Mouse (Mus musculus) lung, embryonic 14.5 days (tissue): ENCODE measurements at regions not wholly inside any gene's neighbourhood (a gene's known extent, or its start where the extent isn't known, plus 50 kb on each side); places are given as distances from the start of the nearest gene placed in this dataset.

Experiments
- ATAC-seq: fragments of 200-750 bp; cut with Nextera tagmentation; 2 replicates; pipeline ENCODE4 v1.8.0; 2017; ENCODE audit warnings: mild to moderate bottlenecking, moderate TSS enrichment, moderate library complexity; ENCODE audit not compliant: insufficient read depth
- DNase-seq: peaks from one replicate; pipeline ENCODE4 v3.0.0-alpha.2; 2015
- H3K27ac ChIP-seq: fragments of 300-500 bp; sonication (generic); 2 replicates; pipeline ENCODE4 v1.5.1; 2014; ENCODE audit warnings: low read depth, mild to moderate bottlenecking, moderate library complexity
- H3K27me3 ChIP-seq: fragments of 300-500 bp; sonication (generic); 2 replicates; pipeline ENCODE4 v1.6.1; 2014; ENCODE audit warnings: low read length, control low read depth; ENCODE audit not compliant: insufficient read depth
- H3K36me3 ChIP-seq: fragments of 300-500 bp; sonication (generic); 2 replicates; pipeline ENCODE4 v1.6.1; 2014; ENCODE audit warnings: control low read depth; ENCODE audit not compliant: insufficient read depth
- H3K4me1 ChIP-seq: fragments of 300-500 bp; sonication (generic); 2 replicates; pipeline ENCODE4 v1.6.1; 2014; ENCODE audit warnings: antibody characterized with exemption, control low read depth; ENCODE audit not compliant: insufficient read depth
- H3K4me2 ChIP-seq: fragments of 300-500 bp; sonication (generic); 2 replicates; pipeline ENCODE4 v1.6.1; 2014; ENCODE audit warnings: mild to moderate bottlenecking
- H3K4me3 ChIP-seq: fragments of 300-500 bp; sonication (generic); 2 replicates; pipeline ENCODE4 v1.5.1; 2014; ENCODE audit warnings: low read depth, low read length
- H3K9ac ChIP-seq: fragments of 300-500 bp; sonication (generic); 2 replicates; pipeline ENCODE4 v1.6.1; 2014
- H3K9me3 ChIP-seq: fragments of 300-500 bp; sonication (generic); 2 replicates; pipeline ENCODE4 v1.6.1; 2016; ENCODE audit warnings: low read depth, low read length, control low read depth
- CTCF ChIP-seq: IDR thresholded peaks from 2 replicates; pipeline ENCODE4 v1.5.1; 2016; ENCODE audit warnings: antibody characterized with exemption, low read depth
- WGBS: fragments of 180-500 bp; shearing (Covaris S2); extraction: QIAGEN DNeasy Blood & Tissue Kit; methylation state at CpG from one replicate; pipeline ENCODE4 v1.1.7; 2014; 5-methylcytosine and 5-hydroxymethylcytosine counted together

- 40% methylated on average over 10 of the region's 10 CpGs for WGBS
- Histone ChIP-seq H3K27me3 (no peaks in the 10 kb centered on the region), H3K4me3 (no peak overlapping the region), H3K4me1 (no peaks in the 10 kb centered on the region), H3K9ac (no peak overlapping the region), H3K36me3 (no peaks in the 10 kb centered on the region), H3K4me2 (no peak overlapping the region), H3K9me3 (no peaks in the 10 kb centered on the region), H3K27ac (no peak overlapping the region)
- no peak for TF ChIP-seq CTCF
- no peak for ATAC-seq
- DNase-seq: no peak
Observed at GRCm38 (mm10) chr5:119069765-119070333, 509.4 kb downstream of the Med13l start.

GRCm38 (mm10) chr5:119072712-119073111 lies 512.2 kb downstream of the Med13l start:
- Histone ChIP-seq H3K9me3 (no peaks in the 10 kb centered on the region), H3K27ac (no peak overlapping the region), H3K36me3 (no peaks in the 10 kb centered on the region), H3K4me2 (no peak overlapping the region), H3K4me1 (no peaks in the 10 kb centered on the region), H3K27me3 (no peaks in the 10 kb centered on the region), H3K4me3 (no peak overlapping the region), H3K9ac (no peak overlapping the region)
- no peak for TF ChIP-seq CTCF
- DNase-seq (no peak), ATAC-seq (no peak)
- 89% methylated on average over 14 of the region's 14 CpGs for WGBS

GRCm38 (mm10) chr5:119080747-119081146 lies 520.3 kb downstream of the Med13l start:
- no peak for TF ChIP-seq CTCF
- H3K9ac ChIP-seq: no peak overlapping the region
- no peak overlapping the region for H3K4me2 ChIP-seq
- H3K27ac ChIP-seq: no peak overlapping the region
- no peaks in the 10 kb centered on the region for H3K36me3 ChIP-seq
- ATAC-seq (no peak), DNase-seq (no peak)
- no peaks in the 10 kb centered on the region for H3K4me1 ChIP-seq
- H3K4me3 ChIP-seq: no peak overlapping the region
- 87% methylated on average over 5 of the region's 5 CpGs for WGBS
- H3K27me3 ChIP-seq: peaks cover 8% of the 10 kb centered on the region
- H3K9me3 ChIP-seq: no peaks in the 10 kb centered on the region

GRCm38 (mm10) chr5:119082895-119083294 lies 522.4 kb downstream of the Med13l start:
- H3K4me1 ChIP-seq: peaks cover 9% of the 10 kb centered on the region
- H3K4me2 ChIP-seq: peak overlapping the region; percentile 43
- H3K27ac ChIP-seq: no peak overlapping the region
- H3K4me3 ChIP-seq: no peak overlapping the region
- no peaks in the 10 kb centered on the region for H3K9me3 ChIP-seq
- DNase-seq (peak; percentile 40), ATAC-seq (peak; percentile 51; the same call in 1 of the 2 replicates)
- H3K27me3 ChIP-seq: peaks cover 22% of the 10 kb centered on the region
- H3K9ac ChIP-seq: no peak overlapping the region
- H3K36me3 ChIP-seq: no peaks in the 10 kb centered on the region
- TF ChIP-seq CTCF: no peak
- 19% methylated on average over 15 of the region's 15 CpGs for WGBS

GRCm38 (mm10) chr5:119097576-119098193 lies 537.2 kb downstream of the Med13l start:
- peak overlapping the region; percentile 48 for H3K9ac ChIP-seq
- no peaks in the 10 kb centered on the region for H3K27me3 ChIP-seq
- 2% methylated on average over 17 of the region's 17 CpGs for WGBS

GRCm38 (mm10) chr5:119099817-119100216 lies 539.3 kb downstream of the Med13l start:
- Histone ChIP-seq H3K4me3 (no peak overlapping the region), H3K27ac (no peak overlapping the region), H3K4me1 (no peaks in the 10 kb centered on the region), H3K9ac (no peak overlapping the region), H3K4me2 (no peak overlapping the region), H3K27me3 (no peaks in the 10 kb centered on the region), H3K36me3 (no peaks in the 10 kb centered on the region), H3K9me3 (no peaks in the 10 kb centered on the region)
- DNase-seq (no peak), ATAC-seq (no peak)
- whole genome bisulfite sequencing: 67% methylated on average over 6 of the region's 6 CpGs
- no peak for TF ChIP-seq CTCF

More at GRCm38 (mm10) chr5:119097576-119098193, 537.2 kb downstream of the Med13l start:
- no peaks in the 10 kb centered on the region for H3K4me1 ChIP-seq
- H3K4me2 ChIP-seq: peak overlapping the region; percentile 61
- TF ChIP-seq CTCF: no peak
- H3K9me3 ChIP-seq: no peaks in the 10 kb centered on the region
- no peak overlapping the region for H3K27ac ChIP-seq
- peak; percentile 45 for DNase-seq
- H3K4me3 ChIP-seq: peak overlapping the region; percentile 20
- no peak for ATAC-seq
- H3K36me3 ChIP-seq: no peaks in the 10 kb centered on the region

GRCm38 (mm10) chr5:119103503-119103902 lies 543.0 kb downstream of the Med13l start:
- DNase-seq (no peak), ATAC-seq (no peak)
- H3K4me3 ChIP-seq: no peak overlapping the region
- 0 out of 2 replicates have a peak, but pooled peaks have one; percentile 17 for TF ChIP-seq CTCF
- H3K9ac ChIP-seq: no peak overlapping the region
- H3K36me3 ChIP-seq: no peaks in the 10 kb centered on the region
- H3K27me3 ChIP-seq: no peaks in the 10 kb centered on the region
- no peak overlapping the region for H3K4me2 ChIP-seq
- no peaks in the 10 kb centered on the region for H3K4me1 ChIP-seq
- 28% methylated on average over 1 of the region's 1 CpGs for WGBS
- H3K9me3 ChIP-seq: no peaks in the 10 kb centered on the region
- no peak overlapping the region for H3K27ac ChIP-seq
